Mouse (Mus musculus): Measurements from ENCODE around the gene Ybey. TPM values are rescaled to one million over a fixed set of nuclear protein-coding genes. Genes with fewer than 3 reads are reported as not detected.

Ybey gene
- total RNA-seq, 4 experiments from 2014 or later = 3.1 to 5.3 (median 4.5) TPM

DNA sequence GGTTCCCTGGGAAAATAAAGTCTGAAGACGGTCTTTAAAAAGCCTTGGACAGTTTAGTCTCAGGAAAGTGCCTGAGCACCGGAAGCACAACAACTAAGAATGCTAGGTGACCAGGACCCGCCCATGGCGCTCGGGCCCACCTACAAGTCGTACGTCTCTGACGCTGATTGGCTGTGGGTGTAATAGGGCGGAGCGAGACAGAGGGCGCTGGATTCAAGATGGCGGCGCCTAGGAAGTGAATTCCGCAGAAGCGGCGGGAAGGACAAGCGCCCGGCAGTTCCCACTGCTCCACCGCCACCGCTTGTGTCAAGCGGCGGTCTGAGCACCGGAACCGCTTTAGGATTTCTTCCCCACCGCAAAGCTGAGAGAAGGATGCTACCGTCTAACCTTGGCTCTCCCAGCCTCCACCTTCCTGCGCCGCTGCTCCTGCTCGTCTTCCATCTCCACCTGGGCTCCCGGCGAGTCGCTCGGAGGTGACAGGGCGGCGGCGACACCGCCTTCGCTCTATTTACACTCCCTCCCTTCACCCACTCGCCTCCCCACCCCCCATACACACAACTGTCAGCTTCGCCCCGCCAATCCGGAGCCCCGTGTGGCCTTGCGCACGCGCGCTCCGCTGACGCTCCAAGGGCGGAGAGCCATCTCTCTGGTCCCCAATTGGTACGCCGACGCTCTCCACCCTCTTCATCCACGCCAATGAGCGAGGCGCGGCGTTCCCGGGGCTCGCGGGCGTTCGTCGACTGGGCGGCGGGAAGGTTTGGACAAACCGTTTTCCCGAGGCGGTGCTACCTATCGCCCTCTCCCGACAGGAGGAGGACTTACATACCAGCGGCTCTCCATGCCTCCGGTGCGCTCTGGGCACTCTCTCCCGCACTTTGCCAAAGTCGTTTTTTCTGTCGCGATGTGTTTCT is 26.5 kb downstream of the Ybey start, which contains the start of gene Pcnt:
Gene Pcnt (minus strand): TSS at position 609 of the 911 bp plus-strand sequence.
- DNase-seq (ENCODE audit: low spot score in 2 of 2) = peak; percentile 96 to 97

GRCm38 (mm10) chr10:76440281-76440680 is 28.6 kb downstream of the Ybey start, which contains the start of gene AC141477.1:
TSS of gene AC141477.1 (minus strand) at chr10:76440444.
- no peak for DNase-seq (ENCODE audit: low spot score in 2 of 2)

- DNase-seq (ENCODE audit: low spot score in 2 of 2) = no peak
These were observed 29.6 kb downstream of the Ybey start for GRCm38 (mm10) chr10:76439107-76439890.

DNA sequence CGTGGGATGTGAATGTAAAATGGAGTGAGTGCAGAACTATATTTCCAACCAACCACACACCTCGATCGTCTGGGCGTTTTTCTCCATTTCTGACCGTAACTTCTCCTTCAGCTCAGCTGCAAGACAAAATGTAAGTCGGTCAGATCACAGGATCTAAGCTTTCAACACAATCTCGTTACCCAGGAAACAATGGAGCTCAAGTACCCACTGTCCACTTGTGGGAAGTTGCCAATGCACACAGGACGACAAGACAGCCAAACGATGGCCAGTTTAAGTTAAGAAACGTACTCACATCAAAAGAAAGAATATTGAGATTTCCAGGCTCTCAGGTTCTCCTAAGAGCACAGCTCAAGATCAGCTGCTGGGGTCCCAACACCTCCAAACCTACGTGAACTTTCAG is 35.0 kb downstream of the Ybey start:
- no peak for DNase-seq (ENCODE audit: low spot score in 2 of 2)

GRCm38 (mm10) chr10:76425674-76426073 is 43.2 kb downstream of the Ybey start:
- no peak for DNase-seq (ENCODE audit: low spot score in 2 of 2)

- peak in 1 of 2 experiments; percentile 41 for DNase-seq (ENCODE audit: low spot score in 2 of 2)
These were observed 52.1 kb downstream of the Ybey start for GRCm38 (mm10) chr10:76416811-76417210.

Other genes starting within 250 kb of the Ybey start
- gene Prmt2, start 231.2 kb downstream of the Ybey start, total RNA-seq (2022) = 10 to 100 TPM; 63.9 to 78.1 (median 75.3) TPM
- 100 to 1,000 TPM; 146 to 207 (median 176) TPM for gene S100b, start 215.3 kb downstream of the Ybey start, total RNA-seq (2022)
- gene Dip2a, start 123.8 kb downstream of the Ybey start, total RNA-seq (2022) = 10 to 100 TPM; 61.0 to 72.9 (median 64.9) TPM
- gene AC141477.1, start 28.7 kb downstream of the Ybey start, total RNA-seq (2022) = 1 to 10 TPM in 1 of 4 experiments, not detected in 3; 6.9 TPM
- gene Pcnt, start 26.3 kb downstream of the Ybey start, total RNA-seq (2022) = 10 to 100 TPM; 21.7 to 23.6 (median 23.2) TPM
- gene 2610028H24Rik, start 20.0 kb downstream of the Ybey start, total RNA-seq (2022) = under 1 TPM in 2 of 4 experiments, not detected in 2; 0.21 to 0.25 TPM
- gene Mcm3ap, start 187 bp downstream of the Ybey start, total RNA-seq (2022) = 10 to 100 TPM; 49.6 to 54.6 (median 54.2) TPM
- gene Lss, start 62.5 kb upstream of the Ybey start, total RNA-seq (2022) = 10 to 100 TPM; 40.6 to 69.0 (median 51.1) TPM
- not detected for gene Spatc1l, start 93.2 kb upstream of the Ybey start, total RNA-seq (2022)
- under 1 TPM in 1 of 4 experiments, not detected in 3; 0.21 TPM for gene Ftcd, start 106.5 kb upstream of the Ybey start, total RNA-seq (2022)
- 1 to 10 TPM; 6.6 to 8.4 (median 7.7) TPM for gene Col6a2, start 154.5 kb upstream of the Ybey start, total RNA-seq (2022)